Mouse (Mus musculus) T-cell, adult 66 days (primary cell): ENCODE data around the gene Tspan18. TPM values are rescaled to one million over a fixed set of nuclear protein-coding genes. Genes with fewer than 3 reads are reported as not detected.

ENCODE experiments used
- total RNA-seq, 2 experiments: library from RNA; stranded (reverse); gene quantifications; 3 replicates in 1 of 2; 4 replicates in 1 of 2; pipeline ENCODE4 v1.2.4; 2023

Gene Tspan18
- total RNA-seq = under 1 TPM in 1 of 2 experiments, not detected in 1; 0.29 TPM

DNA sequence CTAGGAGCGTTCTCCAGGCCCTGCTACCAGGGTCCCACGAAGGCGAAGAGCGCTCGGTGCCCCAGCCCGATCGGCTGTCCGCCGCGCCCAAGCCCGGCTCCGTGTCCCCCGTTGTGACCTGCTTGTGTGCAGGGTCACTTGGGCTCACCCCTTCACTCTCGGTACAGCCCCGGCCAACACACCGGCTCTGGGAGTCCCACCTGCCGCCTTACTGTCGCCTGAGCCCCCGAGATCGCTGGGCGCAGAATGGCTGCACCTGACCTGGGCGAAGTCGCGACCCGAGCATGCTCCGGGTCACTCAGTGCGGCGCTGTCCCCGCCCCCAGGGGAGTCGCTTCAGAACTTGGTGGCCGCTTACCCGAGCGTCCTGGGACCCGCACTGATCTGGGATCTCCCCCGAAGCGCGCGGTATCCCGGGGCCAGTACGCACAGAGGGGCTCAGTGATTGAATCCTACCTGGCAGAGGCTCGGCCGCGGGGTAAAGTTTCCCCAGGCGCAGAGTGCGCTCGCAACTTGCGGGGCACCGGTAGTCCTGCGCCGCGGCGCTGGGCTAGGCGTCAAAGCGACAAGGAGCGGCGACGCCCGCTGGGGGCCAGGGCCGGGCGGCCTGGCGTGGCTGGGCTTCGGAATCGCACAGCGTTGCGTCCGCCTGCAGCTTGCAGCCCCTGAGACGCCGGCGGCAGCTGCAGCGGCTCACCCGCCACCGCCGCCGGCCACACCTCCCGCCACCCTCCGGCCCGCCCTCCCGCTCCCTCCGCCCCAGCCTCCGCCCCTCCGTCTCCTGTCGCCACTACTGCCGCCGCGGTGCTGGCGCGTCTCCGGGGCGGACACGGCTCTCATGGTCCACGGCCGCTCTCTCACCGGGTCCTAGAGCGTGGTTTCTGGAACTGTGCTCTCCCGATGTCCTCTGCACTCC, at the start of gene Tspan18:
TSS of gene Tspan18 (minus strand) at position 689 of the 915 bp plus-strand sequence.

GRCm38 (mm10) chr2:93187323-93187996, 146.8 kb downstream of the Tspan18 start, which contains the start of gene Trp53i11:
Gene Trp53i11 (plus strand): TSS chr2:93187548.

Other genes starting within 250 kb of the Tspan18 start
- gene Trp53i11, start 147.0 kb downstream of the Tspan18 start, total RNA-seq = 10 to 100 TPM; 43.7 to 46.9 TPM
- gene Cd82, start 128.6 kb upstream of the Tspan18 start, total RNA-seq = 100 to 1,000 TPM; 186 to 196 TPM
- gene Gm10803, start 226.1 kb upstream of the Tspan18 start, total RNA-seq = not detected